Mouse (Mus musculus) erythroid progenitor cell, adult 5-6 weeks (primary cell): ENCODE measurements around the gene Scube2. TPM values are rescaled to one million over a fixed set of nuclear protein-coding genes. Genes with fewer than 3 reads are reported as not detected.

ENCODE experiments used
- ATAC-seq: replicated peaks from 2 replicates; pipeline ENCODE4 v1.8.0; 2016; ENCODE audit warnings: moderate number of reproducible peaks, mild to moderate bottlenecking, moderate TSS enrichment, inconsistent platforms; ENCODE audit not compliant: poor library complexity, low FRiP score, severe bottlenecking
- total RNA-seq, 2 experiments: library from RNA; stranded (forward) in 1 of 2; stranded (reverse) in 1 of 2; fragments of 150-400 nt in 1 of 2; fragments of 186-747, 209-891 nt in 1 of 2; gene quantifications; 2 replicates each; pipeline versions ENCODE4 v1.2.3 to v1.2.4; 2015 to 2017; ENCODE audit warnings: low replicate concordance in 2 of 2

Scube2 gene
- total RNA-seq, 2 experiments from 2014 or later: not detected

GRCm38 (mm10) chr7:109751427-109752007, 114.0 kb downstream of the Scube2 start:
- peak; percentile 55 for ATAC-seq

Other genes with a start within 250 kb of the Scube2 start
- gene St5, start 162.1 kb downstream of the Scube2 start, total RNA-seq (2015; ENCODE audit: low replicate concordance): 143 and 246 TPM in 2 replicates
- 82.6 and 96.9 TPM in 2 replicates for gene St5, start 162.1 kb downstream of the Scube2 start, total RNA-seq (2017; ENCODE audit: low replicate concordance)
- 36.8 and 57.0 TPM in 2 replicates for gene Akip1, start 162.0 kb downstream of the Scube2 start, total RNA-seq (2015; ENCODE audit: low replicate concordance)
- gene Akip1, start 162.0 kb downstream of the Scube2 start, total RNA-seq (2017; ENCODE audit: low replicate concordance): 21.6 and 23.0 TPM in 2 replicates
- not detected in 2 replicates for gene BC051019, start 141.8 kb downstream of the Scube2 start, total RNA-seq (2015; ENCODE audit: low replicate concordance)
- not detected in 2 replicates for gene BC051019, start 141.8 kb downstream of the Scube2 start, total RNA-seq (2017; ENCODE audit: low replicate concordance)
- not detected in 2 replicates for gene Ascl3, start 134.0 kb downstream of the Scube2 start, total RNA-seq (2015; ENCODE audit: low replicate concordance)
- not detected in 2 replicates for gene Ascl3, start 134.0 kb downstream of the Scube2 start, total RNA-seq (2017; ENCODE audit: low replicate concordance)
- 57.8 and 63.1 TPM in 2 replicates for gene Tmem9b, start 112.8 kb downstream of the Scube2 start, total RNA-seq (2015; ENCODE audit: low replicate concordance)
- gene Tmem9b, start 112.8 kb downstream of the Scube2 start, total RNA-seq (2017; ENCODE audit: low replicate concordance): 22.2 and 22.6 TPM in 2 replicates
- 18.9 and 22.0 TPM in 2 replicates for gene Nrip3, start 83.7 kb downstream of the Scube2 start, total RNA-seq (2015; ENCODE audit: low replicate concordance)
- gene Nrip3, start 83.7 kb downstream of the Scube2 start, total RNA-seq (2017; ENCODE audit: low replicate concordance): 25.0 and 38.0 TPM in 2 replicates
- 35.2 and 40.4 TPM in 2 replicates for gene Dennd5a, start 94.8 kb upstream of the Scube2 start, total RNA-seq (2015; ENCODE audit: low replicate concordance)
- 22.4 and 24.8 TPM in 2 replicates for gene Dennd5a, start 94.8 kb upstream of the Scube2 start, total RNA-seq (2017; ENCODE audit: low replicate concordance)
- gene Tmem41b, start 121.2 kb upstream of the Scube2 start, total RNA-seq (2015; ENCODE audit: low replicate concordance): 42.2 and 76.3 TPM in 2 replicates
- gene Tmem41b, start 121.2 kb upstream of the Scube2 start, total RNA-seq (2017; ENCODE audit: low replicate concordance): 49.9 and 76.2 TPM in 2 replicates
- 29.9 and 34.0 TPM in 2 replicates for gene Ipo7, start 152.6 kb upstream of the Scube2 start, total RNA-seq (2015; ENCODE audit: low replicate concordance)
- 45.9 and 69.8 TPM in 2 replicates for gene Ipo7, start 152.6 kb upstream of the Scube2 start, total RNA-seq (2017; ENCODE audit: low replicate concordance)
- gene Zfp143, start 195.5 kb upstream of the Scube2 start, total RNA-seq (2015; ENCODE audit: low replicate concordance): 25.2 and 34.6 TPM in 2 replicates
- gene Zfp143, start 195.5 kb upstream of the Scube2 start, total RNA-seq (2017; ENCODE audit: low replicate concordance): 21.8 and 38.1 TPM in 2 replicates